Mouse (Mus musculus) urinary bladder, postnatal 36 days (tissue): ENCODE data around the gene Ccdc82.

ENCODE experiments used
- DNase-seq, 2 experiments: peaks; one replicate each; pipeline ENCODE4 v3.0.0; 2022; ENCODE audit warnings: low spot score in 2 of 2, mixed read lengths in 1 of 2

Gene Ccdc82

DNA sequence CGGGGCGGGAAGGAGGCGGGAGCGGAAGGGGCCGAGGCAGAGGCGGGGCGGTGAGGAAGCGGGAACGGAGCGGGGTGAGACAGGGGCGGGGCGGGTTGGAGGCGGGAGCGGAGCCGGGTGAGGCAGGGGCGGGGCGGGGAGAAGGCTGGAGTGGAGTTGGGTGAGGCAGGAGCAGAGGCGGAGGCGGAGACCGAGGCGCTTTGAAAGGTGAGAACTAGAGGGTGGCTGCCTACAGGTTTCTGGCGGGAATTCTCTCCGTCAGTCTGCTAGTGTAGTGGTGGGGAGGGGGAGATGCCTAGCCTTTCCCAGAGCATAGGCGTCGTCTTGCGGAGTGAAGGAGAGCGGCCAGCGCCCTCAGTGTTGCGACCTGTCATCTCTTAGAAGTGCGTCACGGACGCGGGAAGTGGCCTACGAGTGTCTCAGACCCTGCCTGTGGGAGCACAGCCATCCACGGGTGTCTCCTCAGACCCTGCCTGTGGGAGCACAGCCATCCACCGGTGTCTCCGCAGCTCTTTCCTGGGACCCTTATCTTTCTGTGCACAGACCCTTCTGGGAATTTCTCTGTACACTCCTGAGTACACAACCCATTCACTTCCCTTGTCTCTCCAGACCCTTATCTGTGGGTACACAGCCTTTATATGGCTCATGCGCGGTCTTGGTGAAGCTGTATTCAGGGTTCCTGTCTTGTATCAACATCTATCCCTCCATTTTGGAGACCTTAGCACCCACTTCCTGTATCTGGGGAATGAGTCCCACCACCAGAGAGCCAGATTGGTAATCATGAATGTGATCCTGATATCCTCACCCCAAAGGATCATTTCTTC is at the start of gene Ccdc82:
TSS of gene Ccdc82 (plus strand) at position 141 of the 824 bp plus-strand sequence.
- DNase-seq, result peak; percentile 81 to 89

DNA sequence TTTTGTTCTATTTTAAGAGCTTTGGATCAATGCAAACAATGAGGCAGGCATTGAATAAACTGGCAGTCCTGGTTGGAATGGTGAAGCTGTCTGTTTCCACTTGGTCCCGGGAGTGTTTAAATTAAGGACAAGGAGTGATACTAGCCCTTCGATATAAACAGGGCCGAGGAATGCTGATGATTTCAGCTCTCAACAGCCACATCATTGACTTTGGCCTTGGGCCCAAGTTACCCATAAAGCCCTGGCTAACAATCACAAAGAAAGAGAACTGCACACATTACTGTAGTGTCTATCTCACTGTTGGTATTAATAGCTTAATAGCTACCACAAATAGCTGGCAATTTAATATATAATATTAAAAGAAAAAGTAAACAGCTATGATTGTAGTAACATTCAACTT is 46.7 kb upstream of the Ccdc82 start:
- DNase-seq, result no peak

DNA sequence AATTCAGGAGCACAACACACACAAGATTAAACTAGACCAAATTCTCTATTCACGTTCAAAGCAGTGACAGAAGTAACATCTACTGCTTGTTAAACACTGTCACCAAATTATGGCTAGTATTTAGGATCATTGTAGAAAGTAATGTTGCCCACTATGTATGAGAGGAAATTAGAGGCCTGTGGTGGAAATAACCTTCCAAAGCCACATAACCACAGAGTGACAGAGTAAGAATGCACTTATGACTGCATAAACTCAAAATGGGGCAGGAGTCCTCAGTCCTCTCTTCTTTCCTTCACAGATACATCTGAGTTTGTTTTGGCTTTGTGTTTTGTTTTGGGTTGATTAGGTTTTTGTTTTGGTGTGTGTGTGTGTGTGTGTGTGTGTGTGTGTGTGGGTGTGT is 43.6 kb upstream of the Ccdc82 start:
- no peak for DNase-seq

DNA sequence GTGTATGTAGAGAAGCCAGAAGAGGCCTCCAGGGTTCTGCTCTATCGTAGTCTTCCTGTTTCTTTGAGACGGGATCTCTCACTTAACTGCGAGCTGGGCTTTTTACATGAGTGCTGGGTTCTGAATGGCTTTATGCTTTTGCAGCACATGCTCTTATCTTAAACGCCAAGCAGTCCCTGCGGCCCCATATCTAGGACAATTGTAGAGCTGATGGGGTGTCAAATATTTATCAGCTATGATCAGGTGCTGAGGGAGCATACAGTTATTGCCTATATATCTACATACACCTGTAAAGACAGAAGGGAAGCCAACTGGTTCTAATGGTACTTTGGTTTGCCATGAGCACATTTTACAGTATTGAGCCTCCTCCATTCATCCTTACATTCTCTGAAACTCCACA is 43.1 kb upstream of the Ccdc82 start:
- no peak for DNase-seq

DNA sequence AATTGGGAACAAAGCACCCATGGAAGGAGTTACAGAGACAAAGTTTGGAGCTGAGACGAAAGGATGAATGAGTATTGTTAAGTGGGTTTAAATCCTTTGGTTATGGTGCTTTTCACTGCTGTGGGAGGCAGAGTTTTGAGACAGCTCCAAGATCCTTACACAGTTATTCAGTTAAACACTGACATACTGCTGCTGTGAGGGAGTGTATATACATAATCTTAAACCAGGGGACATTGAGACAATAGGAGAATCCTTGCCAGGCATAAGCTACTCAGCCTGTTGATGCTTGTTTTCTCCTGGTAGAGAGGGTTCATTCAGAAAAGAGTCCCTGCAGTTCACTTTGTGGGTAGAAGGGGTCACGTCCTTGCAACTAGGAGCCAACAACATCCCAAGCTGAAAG is 40.4 kb upstream of the Ccdc82 start:
- no peak for DNase-seq

DNA sequence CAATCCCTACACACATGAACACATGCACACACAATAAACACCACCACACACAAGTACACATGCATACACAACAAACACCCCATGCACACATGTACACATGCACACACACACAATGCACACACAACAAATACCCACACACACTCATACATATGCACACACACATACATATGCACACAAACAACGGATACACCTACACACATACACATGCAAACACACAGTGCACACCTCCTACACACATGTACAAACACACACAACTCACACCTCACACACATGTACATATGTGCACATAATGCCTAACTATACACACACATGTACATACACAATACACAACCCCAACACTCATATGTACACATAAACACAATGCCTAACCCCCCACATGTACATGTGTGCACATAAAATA is 20.9 kb upstream of the Ccdc82 start:
- no peak for DNase-seq

DNA sequence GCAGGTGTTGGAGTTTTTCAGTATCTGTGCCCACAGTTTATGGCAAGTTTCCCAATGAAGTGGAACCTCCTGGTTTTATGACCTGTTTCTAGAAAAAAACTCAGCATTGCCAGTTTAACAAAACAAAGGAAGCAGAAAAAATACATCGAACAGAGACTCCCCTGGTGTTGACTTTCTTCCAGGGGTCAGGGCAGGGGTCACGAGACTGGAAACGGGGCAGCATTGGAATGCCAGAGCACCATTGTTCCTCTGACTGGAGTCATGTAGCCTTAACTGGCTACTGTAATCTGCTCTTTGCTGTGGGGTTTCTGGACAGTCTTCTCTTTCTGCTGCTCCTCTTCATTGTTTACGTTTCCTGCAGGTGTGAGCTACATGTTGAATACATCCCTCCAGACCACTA is 16.2 kb upstream of the Ccdc82 start:
- no peak for DNase-seq

DNA sequence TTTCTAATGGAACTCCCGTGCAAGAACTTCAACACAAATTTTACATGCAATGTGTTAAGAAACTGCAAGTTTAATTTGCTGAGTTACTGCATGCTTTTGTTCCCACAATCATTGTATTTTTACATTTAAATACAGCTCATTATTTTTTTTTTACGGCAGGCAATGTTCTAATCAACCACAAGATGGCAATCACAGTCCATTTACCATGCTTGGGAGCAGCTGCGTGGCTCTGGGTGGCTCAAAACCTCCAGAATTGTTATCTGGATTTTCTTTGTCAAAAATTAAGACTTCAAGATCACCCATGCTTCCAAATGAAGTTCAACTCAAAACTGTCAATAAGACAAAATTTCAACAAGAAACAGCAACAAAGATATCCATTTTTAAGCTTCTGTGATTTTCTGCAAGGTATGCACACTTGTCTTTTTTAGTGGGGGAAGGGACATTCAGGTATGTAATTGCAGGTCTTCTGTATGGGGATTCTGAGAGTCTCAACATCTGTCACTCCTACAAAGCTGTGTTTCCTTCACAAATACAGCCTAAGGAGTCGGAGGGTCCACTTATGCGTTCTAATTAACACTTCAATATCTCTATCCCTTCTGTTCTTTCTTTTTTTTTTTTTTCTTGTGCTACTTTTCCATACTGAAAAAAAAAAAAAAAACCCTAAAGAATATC is 15.1 kb upstream of the Ccdc82 start:
- DNase-seq, result no peak

DNA sequence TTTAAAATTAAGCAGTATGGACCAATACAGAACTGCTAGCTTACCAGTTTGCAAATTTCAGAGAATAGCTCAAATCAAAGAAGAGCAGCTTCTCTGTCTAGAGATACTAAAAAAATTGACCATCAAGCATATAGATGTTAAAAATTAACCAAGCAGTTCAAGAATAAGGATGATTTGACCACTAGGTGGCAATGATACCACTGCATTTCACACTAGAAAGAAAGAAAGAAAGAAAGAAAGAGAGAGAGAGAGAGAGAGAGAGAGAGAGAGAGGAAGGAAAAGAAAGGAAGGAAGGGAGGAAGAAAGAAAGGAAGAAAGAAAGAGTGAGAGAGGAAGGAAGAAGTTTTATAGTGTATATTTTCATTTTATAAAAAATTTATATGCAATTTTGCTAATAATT is 4.4 kb upstream of the Ccdc82 start:
- DNase-seq, result no peak

DNA sequence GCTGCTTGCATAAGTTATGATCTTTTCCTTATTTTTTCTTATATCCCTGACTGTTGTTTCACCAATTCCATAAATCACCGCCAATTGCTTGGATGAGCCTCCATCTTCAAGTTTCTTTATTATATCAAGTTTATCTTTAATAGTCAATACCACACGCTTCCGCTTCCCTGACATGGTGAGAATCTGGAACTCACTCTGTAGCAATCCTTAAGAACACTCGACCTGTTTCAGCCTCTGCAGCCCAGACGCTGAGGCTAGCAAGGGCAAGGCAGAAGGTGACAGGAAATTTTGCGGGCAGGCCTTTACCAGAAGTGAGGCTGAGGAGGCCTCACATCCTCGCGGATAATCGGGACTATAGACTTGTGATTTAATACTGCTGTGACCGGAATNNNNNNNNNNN is 1.3 kb upstream of the Ccdc82 start, which contains the start of gene Jrkl:
TSS of gene Jrkl (minus strand) at position 349 of the 400 bp plus-strand sequence.
- DNase-seq, result peak; percentile 26 to 36

DNA sequence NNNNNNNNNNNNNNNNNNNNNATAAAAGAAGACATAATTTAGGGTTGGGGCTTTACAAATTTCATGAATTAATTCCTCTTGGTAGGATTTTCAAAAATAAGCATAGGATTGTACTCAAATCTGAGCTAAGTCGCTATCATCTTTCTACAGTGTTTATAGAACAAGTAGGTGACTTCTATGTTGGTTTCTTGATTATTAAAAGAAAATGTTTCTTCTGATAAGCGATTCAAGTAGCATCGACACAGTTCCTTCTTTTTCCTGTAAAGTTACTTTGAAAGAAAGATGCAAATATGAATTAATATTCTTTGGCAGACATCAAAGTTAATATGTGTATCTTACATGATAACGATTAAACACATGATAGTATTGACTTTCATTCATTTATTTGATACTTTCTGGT is 1.3 kb downstream of the Ccdc82 start:
- DNase-seq, result no peak

DNA sequence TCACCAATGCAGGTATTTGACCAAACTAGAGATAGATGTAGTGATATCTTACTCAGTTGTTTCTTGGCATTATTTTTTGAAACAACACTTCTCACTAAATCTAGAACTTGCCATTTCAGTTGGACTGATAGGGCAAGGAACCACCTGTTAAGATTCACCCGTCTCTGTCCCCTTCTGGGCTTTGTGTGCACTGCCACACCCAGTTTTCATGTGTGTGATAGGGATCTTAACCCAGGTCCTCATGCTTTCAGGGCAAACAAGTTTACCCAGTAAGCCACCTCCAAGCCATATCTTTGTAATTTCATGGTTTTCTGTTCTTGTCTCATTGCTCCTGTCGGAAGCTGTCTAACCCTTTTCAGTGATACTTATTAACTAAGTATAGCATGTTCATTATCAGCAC is 4.5 kb downstream of the Ccdc82 start:
- no peak for DNase-seq

DNA sequence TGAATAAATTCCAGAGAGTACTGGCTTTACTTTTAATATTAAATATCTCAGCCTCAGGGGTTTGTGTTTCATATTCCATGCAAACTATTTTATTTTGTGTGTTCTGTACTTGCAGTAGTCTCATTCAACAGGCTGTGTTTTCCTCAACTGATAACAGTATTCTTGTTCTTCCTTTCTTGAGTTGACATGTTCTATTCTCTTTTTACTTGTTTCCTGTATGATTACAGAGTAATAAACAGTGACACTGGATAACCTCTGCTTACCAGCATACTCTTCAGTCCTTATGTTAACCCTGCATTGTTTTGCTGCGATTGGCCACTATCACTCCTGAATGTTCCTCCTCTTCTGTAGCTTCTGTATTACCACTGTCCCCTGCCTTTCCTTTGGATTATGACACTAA is 10.0 kb downstream of the Ccdc82 start:
- no peak for DNase-seq

DNA sequence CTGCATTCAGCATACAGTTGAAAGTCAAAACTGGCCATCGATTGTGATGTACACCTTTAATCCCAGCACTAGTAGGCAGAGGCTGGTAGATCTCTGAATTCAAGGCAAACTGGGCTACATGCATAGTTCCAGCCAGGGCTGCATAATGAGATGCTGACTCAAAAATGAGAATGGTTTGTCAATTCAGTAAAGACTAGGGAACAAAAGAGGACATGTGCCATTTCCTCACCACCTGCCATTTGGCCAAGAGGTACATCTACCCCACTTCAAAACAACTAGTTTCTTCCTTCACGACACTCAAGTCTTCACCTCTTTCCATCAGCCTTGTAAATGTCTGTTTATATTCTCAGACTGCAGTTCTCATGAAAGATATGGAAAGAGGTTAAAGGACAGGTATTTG is 11.4 kb downstream of the Ccdc82 start:
- no peak for DNase-seq

DNA sequence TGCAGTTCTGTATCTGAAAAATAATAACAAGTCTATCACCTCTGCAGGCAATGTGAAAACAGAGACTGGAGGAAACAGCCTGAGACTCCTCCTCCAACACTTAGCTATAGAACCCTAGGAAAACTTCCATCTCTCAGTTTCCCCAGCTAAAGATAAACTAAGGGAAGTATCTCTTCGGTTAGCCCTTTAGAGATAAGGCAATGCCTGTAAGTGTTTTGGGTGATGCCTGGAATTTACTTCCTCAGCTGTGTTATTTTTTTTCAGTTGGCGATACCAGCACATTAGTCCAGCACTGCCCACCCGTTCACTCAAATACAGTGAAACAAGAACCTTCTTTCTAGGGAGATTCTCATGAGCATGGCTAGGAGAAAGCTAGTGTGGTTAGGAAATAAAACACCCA is 14.2 kb downstream of the Ccdc82 start:
- no peak for DNase-seq

DNA sequence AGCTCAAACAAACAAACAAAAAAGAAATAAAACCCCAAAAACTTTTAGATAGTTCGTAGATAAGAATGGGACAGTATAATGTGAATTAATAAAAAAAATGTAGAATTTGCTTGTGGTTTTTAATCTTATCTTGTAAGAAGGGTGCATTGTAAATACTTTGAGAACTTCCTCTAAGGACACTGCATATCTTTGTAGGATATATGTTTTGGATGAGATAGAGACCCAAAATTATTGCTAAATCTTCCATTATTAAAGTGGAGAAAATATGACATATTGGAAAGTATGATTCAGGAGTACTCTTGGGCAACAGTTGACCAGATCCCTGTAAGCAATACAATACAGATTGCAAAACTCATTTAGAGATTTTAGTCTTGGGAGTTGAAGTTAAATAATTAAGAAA is 26.5 kb downstream of the Ccdc82 start:
- no peak for DNase-seq

DNA sequence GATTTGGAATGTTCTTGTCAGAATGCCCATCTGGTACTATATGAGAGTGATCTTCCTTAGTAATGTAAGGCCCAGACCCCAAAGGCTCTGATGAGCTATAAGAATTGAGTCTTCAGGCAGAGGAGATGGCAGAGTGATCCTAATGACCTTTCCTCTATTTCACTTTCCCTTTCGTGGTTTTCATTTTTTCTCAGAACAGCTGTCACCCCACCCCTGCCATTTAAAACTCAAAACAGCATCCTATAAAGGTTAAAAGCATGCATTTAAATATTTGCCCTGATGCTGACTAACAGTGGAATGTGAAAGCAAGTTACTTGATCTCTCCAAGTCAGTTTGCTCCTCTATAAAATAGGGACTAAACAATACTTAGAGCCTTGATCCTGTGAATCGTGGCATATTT is 40.7 kb downstream of the Ccdc82 start:
- no peak for DNase-seq

DNA sequence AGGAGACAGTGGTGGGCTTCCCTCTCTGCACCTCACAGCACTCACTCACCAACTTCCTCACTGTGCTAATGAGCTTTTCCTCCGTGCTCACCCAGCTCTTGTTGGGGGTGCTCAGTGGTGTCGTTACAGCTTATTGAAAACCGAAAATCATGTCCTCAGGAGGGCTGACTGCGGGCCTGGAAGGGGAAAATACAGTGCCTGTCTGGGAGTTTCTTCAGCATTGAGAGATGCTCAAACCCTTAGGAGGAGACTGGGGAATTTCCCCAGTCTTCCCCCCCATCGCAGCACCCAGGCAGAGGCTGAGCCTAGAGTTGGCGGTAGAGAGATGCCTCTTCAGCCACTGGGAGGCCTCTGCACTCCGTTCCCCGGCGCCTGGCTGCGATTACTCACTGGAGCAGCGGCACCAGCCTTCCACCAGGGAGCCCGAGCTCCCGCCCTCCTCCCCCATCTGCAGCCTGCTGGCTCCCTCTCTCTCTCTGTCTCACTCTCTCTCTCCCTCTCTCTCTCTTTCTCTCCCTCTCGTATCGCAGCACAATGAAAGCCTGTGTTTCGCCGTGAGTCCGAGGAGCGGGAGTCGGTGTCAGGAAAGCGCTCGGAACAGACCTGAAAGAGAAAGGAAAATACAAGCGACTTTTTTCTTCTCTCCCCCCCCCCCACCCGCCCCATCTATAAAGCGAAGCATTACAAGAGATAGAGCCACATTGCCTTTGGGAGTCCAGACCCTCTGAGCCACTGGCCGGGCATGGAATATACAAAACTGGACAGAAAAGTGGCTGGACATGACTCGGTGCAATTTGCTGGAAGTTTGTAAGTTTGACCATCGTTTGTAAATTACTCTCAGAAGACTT is 49.7 kb downstream of the Ccdc82 start:
- peak; percentile 80 to 91 for DNase-seq

DNA sequence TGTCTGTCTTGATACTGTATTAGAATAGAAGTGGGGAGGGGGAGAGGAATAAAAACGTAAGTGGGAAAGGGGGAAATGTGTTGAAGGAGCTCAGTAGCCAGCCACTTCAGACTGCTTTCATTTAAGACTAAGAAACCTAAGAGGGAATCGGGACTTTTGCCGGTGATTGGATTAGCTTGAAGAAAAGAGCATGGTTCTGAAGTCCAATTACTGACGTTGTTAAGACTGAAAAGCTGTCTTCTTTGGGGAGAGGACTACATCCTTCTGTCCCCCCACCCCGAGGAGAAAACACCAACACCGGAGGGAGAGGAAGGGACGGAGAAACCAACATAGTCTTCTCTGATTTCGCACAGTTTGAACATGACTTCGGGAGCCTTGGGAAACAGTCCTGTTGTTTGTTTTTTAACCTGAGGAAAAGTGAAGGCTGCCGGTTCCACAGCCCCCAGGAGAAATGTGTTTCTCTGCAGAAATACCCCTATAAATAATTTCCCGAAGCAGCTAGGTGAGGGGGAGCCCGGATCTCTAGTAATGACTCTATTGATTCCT is 50.4 kb downstream of the Ccdc82 start:
- DNase-seq, result no peak

DNA sequence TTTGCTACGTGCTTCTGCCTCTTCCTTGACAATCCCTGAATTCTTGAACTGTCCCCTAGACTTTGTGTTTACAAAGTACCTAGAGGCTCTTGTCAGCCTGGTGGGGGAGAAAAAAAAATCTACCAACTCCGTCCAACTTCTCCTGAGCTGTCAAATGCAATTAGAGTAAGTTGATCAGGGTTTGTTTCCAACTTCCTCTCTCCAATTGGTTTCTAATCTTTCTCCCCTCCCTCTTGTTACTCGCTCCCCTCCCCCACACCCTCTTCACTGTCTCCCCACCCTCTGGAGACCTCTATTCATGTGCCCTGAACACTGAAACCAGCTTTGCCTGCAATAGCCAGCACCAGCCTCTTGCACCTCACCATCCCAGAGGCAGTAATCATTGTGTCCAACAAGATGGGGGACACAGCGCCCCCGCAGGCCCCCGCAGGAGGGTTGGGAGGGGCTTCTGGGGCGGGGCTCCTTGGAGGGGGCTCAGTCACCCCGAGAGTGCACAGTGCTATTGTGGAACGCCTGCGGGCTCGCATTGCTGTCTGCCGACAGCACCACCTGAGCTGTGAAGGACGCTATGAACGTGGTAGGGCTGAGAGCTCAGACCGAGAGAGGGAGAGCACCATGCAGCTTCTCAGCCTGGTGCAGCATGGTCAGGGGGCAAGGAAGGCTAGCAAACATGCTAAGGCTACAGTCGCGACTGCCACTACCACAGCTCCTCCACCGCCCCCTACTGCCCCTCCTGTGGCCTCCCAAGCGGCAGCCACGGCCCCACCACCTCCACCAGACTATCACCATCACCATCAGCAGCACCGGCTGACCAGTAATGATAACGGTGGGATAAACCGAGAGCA is 51.1 kb downstream of the Ccdc82 start, which contains the start of gene Maml2:
TSS of gene Maml2 (plus strand) at position 290 of the 845 bp plus-strand sequence.
- DNase-seq, result peak; percentile 61 to 65

DNA sequence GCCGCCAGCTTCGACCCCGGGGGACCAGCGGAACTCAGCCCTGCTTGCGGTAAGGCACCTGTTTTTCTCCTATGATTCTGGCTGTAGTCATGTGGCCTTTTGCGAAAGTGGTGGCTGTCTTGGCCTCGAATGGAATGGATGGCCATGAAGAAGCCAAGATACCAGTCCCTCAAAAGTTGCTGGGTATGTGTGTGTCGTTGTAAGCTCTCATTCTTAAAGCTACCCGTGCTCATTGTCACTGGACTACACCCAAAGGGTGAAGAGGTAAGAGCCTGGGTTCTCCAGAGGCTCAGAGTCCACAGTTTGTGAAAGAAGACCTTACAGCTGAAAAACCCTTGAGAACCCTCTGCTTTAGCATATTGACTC is 51.7 kb downstream of the Ccdc82 start:
- no peak for DNase-seq
